Mouse (Mus musculus) macrophage (primary cell): ENCODE measurements around the gene Myo5c. TPM values are rescaled to one million over a fixed set of nuclear protein-coding genes. Genes with fewer than 3 reads are reported as not detected.
"Not testable (repeated sequence)": the region's sequence is repeated elsewhere in the genome, so short reads cannot be mapped to it uniquely, and the experiment has no call there.

ENCODE experiments used
- H3K27ac ChIP-seq: fragments of 350-480 bp; formaldehyde crosslinking; 2 replicates; pipeline ENCODE4 v1.9.0; 2021
- H3K36me3 ChIP-seq: fragments of 350-480 bp; formaldehyde crosslinking; 2 replicates; pipeline ENCODE4 v1.9.0; 2021; ENCODE audit errors: inconsistent target
- H3K4me3 ChIP-seq: fragments of 350-480 bp; formaldehyde crosslinking; 2 replicates; pipeline ENCODE4 v1.9.0; 2021; ENCODE audit errors: inconsistent target
- H3K79me2 ChIP-seq: fragments of 350-480 bp; formaldehyde crosslinking; 2 replicates; pipeline ENCODE4 v1.9.0; 2021; ENCODE audit errors: inconsistent target
- WGBS: methylation state at CpG from one replicate; pipeline ENCODE4 v1.1.7; 2026; ENCODE audit warnings: inconsistent platforms; ENCODE audit not compliant: missing documents; 5-methylcytosine and 5-hydroxymethylcytosine counted together
- polyA plus RNA-seq: library from polyadenylated mRNA; stranded (reverse); fragments of 250-400 nt; gene quantifications from 3 replicates; pipeline ENCODE4 v1.2.4, GENCODE M21; 2018; ENCODE audit warnings: inconsistent platforms

Gene Myo5c
- polyA plus RNA-seq, 1 experiment from 2014 or later, result not detected

DNA sequence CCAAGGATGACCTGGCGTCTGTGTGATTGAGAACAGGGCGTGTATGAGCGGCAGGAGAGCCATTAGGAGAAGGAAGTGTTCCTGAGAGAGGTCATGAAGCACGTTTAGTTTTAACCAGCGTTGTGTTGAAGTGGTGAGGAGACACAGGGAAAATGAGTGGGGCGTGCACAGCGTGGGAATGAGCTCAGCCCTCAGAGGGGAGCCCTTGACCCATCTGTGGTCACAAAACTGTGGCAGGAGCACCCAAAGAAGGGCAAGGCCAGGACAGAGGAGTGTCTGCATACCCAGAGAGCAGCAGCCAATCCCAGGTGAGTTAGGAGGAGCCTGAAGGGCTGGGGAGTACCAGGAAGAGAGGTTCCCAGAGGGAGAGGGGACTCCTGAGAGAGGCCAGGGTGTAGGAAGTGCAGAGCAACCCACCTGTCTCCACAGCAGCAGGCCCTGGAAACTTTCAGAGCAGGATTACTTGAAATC lies 2.5 kb downstream of the Myo5c start:
- 80% methylated on average over 7 of the region's 7 CpGs for WGBS
- Histone ChIP-seq H3K27ac (no peak overlapping the region), H3K36me3 (no peaks in the 10 kb centered on the region), H3K79me2 (no peaks in the 10 kb centered on the region), H3K4me3 (no peak overlapping the region)

DNA sequence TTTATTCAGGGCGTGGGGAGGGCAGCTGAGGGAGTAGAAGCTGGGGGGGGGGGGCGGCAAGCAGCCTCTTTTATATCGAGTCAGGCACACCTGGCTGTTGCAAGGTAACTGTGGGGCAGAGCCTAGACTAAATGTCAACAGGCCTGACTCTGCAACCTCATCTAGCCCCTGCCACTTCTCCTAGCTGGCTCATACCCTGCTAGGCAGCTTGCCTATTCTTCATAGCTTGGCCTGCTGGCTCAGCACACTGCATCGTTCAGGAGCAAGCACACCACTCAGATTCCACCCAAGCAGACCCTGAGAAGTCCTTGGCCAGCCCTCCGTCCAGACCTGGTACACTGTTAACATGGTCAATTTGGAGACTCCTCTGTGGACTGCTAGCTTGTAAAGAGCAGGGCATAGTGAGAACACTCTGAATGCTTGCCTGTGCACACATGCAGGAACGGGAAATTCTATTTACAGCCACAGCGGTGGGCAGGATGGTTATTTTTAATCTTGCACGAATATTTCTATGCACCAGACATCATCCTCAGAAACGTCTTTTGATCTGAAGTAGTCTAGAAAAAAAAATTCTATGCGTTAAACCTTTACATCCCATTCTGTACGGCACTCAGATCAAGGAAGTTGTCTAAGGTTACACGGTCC lies 3.3 kb downstream of the Myo5c start:
- Histone ChIP-seq H3K27ac (no peak overlapping the region), H3K36me3 (no peaks in the 10 kb centered on the region), H3K4me3 (no peak overlapping the region), H3K79me2 (no peaks in the 10 kb centered on the region)
- 70% methylated on average over 12 of the region's 12 CpGs for WGBS

DNA sequence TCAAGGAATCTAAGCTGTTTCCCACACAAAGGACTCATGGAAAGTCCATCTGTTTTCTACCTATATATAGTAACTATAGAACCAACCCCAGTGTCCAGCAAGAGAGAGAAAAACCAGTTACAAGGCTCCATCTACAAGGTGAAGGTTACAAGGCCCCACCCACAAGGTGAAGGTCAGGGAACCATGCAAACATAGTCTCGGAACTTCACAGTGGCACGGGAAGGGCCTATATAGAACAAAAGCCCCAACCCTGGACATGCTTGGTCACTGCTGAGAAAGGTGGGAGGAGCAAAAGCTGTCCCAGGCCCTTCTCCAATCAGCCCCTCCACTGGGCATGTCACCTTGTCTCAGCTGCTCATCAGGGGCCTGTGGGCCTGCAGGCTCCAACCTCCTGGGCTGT lies 3.9 kb downstream of the Myo5c start:
- Histone ChIP-seq H3K79me2 (no peaks in the 10 kb centered on the region), H3K4me3 (no peak overlapping the region), H3K27ac (no peak overlapping the region), H3K36me3 (no peaks in the 10 kb centered on the region)
- 91% methylated on average over 2 of the region's 2 CpGs for WGBS

DNA sequence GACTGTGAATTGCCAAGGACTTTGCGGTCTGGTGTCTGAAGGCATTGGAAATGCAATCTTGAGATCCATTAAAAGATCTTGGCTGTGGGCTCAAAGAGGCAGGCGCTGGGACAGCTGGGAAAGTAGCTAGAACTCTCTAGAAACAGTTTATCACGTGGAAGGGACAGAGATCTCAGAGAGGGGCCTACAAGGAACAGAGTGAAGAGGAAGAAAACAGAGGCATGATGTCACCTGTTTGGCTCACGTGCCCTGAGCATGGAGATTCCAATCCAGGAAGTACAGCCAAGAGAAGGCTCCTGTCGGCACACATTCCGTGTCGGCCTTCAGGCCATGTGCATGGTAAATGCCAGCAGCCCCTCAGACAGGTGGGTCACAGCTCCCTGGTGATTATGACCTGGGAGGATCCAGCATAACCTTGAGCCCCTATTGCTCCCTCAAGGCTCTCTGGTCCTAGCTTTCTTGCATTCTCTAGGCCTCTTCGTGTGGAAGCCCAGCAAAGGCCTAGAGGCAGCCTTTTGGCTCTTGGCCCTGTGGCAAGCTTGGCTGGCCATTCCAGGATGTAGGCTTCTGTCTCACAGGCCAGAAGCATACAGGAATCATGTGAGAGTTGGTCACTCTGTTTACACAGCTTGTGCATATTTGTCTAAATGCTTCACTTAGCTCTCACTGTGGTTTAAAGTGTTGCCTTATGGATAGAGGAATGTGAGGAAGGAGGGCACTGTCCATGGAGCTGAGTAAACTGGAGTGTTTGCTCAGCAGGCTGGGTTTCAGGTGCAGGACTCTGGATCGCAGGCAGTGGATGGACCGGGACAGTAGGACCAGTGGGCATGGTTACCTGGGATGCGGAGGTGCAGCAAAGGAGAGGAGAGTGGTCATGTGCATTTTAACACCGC lies 4.8 kb downstream of the Myo5c start:
- Histone ChIP-seq H3K36me3 (no peaks in the 10 kb centered on the region), H3K79me2 (no peaks in the 10 kb centered on the region), H3K4me3 (no peak overlapping the region), H3K27ac (no peak overlapping the region)
- WGBS, result 91% methylated on average over 12 of the region's 12 CpGs

DNA sequence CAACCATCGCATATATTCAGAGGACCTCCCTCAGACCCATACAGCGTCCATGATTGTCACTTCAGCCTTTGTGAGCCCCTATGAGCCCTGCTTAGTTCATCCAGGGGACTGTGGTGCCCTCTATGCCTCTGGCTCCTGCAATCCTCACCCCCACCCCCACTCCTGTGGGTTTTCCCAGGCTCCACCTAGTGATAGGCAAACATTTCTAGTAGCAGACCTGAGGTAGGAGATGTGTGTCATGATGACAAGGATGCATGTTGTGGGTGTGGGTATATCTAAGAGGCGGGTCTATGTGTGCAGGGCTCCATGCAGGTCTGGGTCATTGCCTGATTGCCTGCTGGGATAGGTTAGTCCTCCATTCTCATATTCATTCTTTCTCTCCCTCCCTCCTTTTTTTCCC lies 6.4 kb downstream of the Myo5c start:
- Histone ChIP-seq H3K27ac (no peak overlapping the region), H3K79me2 (no peaks in the 10 kb centered on the region), H3K36me3 (no peaks in the 10 kb centered on the region), H3K4me3 (no peak overlapping the region)
- WGBS, result 92% methylated on average over 3 of the region's 3 CpGs

DNA sequence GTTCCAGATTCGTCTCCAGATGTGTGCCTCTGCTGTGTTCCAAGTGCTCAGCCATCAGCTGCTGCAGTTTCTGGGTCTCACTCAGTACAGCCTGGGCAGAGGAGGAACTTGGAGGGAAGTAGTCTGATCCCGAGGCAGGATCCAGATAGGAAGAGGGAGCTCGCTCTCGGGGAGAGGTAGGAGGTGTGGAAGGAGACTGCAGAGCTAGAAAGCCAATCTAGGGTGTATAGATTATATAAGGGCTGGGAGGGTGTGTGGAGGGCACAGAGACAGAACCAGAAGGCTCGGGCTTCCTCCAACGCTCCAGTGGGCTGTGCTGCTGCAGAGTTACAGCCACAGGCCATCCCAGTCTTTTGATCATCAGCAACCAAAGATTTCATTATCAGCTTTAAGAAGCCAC lies 11.2 kb downstream of the Myo5c start:
- Histone ChIP-seq H3K27ac (no peak overlapping the region), H3K4me3 (no peak overlapping the region), H3K79me2 (no peaks in the 10 kb centered on the region), H3K36me3 (no peaks in the 10 kb centered on the region)
- 96% methylated on average over 4 of the region's 6 CpGs for WGBS

DNA sequence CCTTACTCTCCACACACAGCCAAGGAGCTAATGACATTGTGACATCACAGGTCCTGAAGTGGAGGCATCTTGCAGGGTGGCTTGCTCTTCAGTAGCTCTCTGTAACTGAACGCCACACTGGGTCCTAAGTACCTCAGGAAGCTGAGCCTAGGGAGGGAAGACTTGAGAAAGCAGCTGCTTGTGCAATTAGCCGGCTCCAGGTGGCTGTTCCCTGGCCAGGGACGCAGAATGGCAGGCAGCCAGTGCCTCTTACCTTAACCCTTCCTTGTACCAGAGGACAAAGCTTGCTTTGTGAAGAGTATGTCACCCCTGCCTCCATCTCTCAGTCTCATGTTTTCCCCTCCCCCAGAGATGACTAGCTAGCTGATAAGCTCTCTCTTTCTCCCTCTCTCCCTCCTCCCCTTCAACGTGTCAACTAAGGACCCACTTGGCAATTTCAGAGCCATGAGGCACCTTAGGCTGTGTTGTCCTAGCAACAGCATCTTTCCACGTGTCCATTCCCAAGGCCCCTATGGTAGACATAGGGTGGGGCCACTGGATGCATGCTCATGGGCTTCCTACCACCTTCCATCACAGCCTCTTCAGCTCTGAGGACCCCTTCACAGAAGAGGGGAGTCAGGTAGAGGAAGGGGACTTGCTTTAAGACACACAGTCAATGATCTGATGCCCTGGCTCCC lies 12.0 kb downstream of the Myo5c start:
- Histone ChIP-seq H3K79me2 (no peaks in the 10 kb centered on the region), H3K4me3 (no peak overlapping the region), H3K36me3 (no peaks in the 10 kb centered on the region), H3K27ac (no peak overlapping the region)
- 40% methylated on average over 5 of the region's 5 CpGs for WGBS

DNA sequence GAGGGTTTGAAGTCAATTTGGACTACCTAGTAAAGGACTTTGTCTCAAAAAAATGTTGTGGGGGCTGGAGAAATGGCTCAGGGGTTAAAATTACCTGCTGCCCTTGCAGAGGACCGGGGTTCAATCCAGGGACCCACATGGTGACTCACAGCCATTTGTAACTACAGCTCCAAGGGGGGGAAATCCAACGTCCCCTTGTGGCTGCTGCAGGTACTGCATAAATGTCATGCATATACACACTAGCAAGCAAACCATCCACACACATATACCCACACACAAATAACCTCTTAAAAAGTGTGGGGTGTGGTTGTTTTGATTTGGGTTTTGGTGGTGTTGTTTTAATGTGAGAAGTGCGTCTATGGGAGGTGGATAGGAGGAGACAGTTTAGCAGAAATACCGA lies 12.7 kb downstream of the Myo5c start:
- no peaks in the 10 kb centered on the region for H3K79me2 ChIP-seq
- H3K4me3 ChIP-seq, result no peak overlapping the region
- H3K36me3 ChIP-seq, result no peaks in the 10 kb centered on the region
- 89% methylated on average over 4 of the region's 4 CpGs for WGBS
- no peak overlapping the region for H3K27ac ChIP-seq

DNA sequence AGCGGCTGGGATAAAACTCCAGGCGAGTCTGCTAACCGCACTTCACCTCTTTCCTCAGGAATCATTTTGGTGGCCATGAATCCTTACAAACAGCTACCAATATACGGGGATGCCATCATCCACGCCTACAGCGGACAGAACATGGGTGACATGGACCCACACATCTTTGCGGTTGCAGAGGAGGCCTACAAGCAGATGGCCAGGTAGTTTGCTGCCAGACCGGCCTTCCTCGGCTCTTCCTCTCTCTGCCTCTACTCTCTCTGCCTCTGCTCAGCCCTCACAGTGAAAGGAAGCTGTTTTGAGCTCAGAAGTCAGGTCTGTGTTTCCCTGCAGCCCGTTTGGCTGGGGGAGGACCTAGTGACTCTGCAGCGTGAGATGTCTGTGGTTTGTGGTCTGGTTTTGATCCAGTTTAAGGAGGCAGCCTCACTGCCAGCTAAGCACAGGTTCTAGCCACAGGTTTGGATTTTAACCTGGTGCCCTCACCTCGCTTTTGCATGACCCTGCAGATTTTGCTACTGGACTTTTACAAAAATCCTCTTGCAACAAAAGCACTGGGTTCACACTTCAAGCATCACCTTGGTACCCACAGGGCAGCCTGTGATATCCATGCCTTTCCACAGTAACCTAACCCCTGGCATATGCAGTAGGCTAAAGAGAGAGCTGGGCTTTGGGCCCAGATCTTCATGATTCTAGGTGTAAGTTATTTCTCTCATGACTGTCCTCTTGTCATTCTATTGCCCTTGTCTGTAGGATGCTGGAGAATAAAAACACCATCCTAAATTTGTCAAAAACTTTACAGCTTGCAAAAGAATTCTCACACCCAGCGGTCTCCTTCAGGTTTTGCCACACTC lies 14.5 kb downstream of the Myo5c start:
- Histone ChIP-seq H3K36me3 (no peaks in the 10 kb centered on the region), H3K79me2 (no peaks in the 10 kb centered on the region), H3K27ac (no peak overlapping the region), H3K4me3 (no peak overlapping the region)
- WGBS, result 36% methylated on average over 13 of the region's 13 CpGs

DNA sequence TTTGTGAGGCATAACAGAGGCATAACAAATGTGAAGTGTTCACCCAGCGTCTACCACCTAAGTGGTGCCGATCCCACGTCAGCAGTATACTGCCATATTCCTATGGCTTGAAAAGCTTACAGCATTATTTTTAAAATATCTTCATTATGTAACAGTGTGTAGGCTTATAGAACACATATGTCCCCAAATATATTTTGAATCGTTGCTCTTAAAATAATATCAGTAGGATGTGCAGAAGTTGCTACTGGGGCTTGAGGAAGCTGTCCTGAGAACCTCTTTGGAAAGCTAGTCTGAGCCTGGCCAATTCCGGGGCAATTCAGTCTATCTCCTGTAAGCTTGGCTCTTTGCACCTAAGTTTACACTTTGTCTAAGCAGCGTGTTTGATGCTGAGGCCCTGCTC lies 16.1 kb downstream of the Myo5c start:
- 99% methylated on average over 6 of the region's 6 CpGs for WGBS

DNA sequence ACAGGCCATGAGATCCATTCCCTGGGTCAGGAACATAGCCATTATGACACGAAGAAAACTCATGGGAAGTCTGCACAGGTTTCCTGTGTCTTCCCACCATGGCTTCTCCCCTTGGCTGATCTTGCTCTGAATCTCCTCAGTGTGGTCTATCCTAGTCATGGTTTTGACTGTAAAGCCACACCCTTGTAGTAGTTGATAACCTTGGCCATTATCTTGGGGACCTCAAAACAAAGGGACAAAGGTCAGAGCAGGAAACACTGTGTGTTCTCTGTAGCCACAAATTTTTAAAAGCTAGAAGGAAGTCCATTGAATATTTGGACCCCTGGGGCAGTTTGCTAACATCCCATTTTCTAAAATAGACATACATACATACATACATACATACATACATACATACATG lies 16.5 kb downstream of the Myo5c start:
- 64% methylated on average over 1 of the region's 1 CpGs for WGBS
- Histone ChIP-seq H3K4me3 (no peak overlapping the region), H3K27ac (no peak overlapping the region), H3K79me2 (no peaks in the 10 kb centered on the region), H3K36me3 (no peaks in the 10 kb centered on the region)

More for the DNA sequence above, 16.1 kb downstream of the Myo5c start:
- Histone ChIP-seq H3K27ac (no peak overlapping the region), H3K79me2 (no peaks in the 10 kb centered on the region), H3K4me3 (no peak overlapping the region), H3K36me3 (no peaks in the 10 kb centered on the region)

DNA sequence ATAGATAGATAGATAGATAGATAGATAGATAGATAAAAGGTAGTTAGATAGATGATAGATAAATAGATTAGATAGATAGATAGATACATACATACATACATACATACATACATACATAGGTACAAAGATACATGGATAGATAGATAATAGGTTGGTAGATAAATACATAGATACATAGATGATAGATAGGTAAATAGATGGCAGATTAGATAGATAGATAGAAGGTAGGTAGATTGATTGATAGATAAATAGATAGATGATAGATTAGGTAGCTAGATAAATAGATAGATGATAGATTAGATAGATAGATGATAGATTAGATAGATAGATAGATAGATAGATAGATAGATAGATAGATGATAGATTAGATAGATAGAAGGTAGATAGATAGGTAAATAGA lies 17.1 kb downstream of the Myo5c start:
- Histone ChIP-seq H3K4me3 (no peak overlapping the region), H3K79me2 (no peaks in the 10 kb centered on the region), H3K36me3 (no peaks in the 10 kb centered on the region), H3K27ac (no peak overlapping the region)

DNA sequence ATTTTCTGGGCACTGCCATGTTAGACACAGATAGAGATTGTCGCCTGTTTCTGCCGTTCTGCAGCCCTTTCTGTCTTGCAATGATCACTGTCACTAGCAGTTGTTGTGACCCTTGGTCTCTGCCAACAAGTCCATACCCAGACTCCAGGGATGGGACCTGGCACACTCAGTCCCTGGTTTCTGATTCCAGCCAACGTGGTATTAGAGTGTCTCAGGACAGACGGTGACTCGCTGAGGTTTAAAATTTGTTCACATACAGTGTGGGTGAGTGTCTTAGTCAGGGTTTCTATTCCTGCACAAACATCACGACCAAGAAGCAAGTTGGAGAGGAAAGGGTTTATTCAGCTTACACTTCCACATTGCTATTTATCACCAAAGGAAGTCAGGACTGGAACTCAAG lies 21.3 kb downstream of the Myo5c start:
- not testable (repeated sequence) for H3K4me3 ChIP-seq, H3K79me2 ChIP-seq, H3K36me3 ChIP-seq, H3K27ac ChIP-seq
- 53% methylated on average over 6 of the region's 6 CpGs for WGBS

DNA sequence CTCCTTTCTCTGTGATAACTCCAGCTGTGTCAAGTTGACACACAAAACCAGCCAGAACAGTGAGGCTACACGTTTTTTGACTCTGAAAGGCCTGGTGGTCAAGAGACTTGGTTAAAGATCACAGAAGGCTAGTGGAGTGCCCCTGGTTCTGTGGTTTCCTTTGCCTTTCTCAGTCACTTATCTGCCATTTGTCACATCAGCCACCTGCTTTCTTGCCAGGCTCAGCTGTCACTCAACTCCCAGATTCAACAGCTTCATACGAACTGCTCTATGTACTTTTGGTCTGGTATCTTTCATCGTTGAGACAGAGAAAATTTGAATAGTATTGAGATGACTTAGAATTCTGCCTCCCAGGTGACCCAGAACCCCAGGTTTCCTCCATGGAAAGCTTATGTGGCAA lies 21.9 kb downstream of the Myo5c start:
- H3K36me3 ChIP-seq, result no peaks in the 10 kb centered on the region
- H3K79me2 ChIP-seq, result no peaks in the 10 kb centered on the region
- 21% methylated on average over 3 of the region's 3 CpGs for WGBS
- H3K4me3 ChIP-seq, result no peak overlapping the region
- no peak overlapping the region for H3K27ac ChIP-seq
